Comparison of ENCODE assay signal across 1 mouse cellular context in the genomic region with DNA sequence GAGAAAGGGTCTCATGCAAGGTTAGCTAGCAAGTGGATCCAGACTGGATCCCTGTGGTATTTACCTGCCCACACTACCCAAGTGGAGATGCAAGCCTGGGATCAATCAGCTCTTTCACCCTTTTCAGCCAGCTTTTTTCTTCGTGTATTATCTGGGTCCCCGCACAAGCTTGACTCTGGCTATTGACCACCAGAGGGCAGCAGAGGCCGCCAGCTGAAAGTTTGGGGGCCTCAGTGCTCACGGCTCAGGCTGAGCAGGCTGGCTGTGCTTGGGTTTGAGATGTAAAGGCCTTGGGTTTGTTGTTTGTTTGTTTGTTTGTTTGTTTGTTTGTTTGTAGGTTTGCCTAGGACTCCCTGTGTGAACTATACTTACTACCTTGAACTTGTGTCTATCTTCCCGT.
TF ChIP-seq lines count a peak whose summit lies in the region.

No protein-coding gene starts in this region.

TF ChIP-seq in MEL, 35 proteins besides CTCF, POLR2A, EP300 and RAD21 (continued from another document):
- TF ChIP-seq MYB (IDR thresholded peaks at IDR 0.05; ENCODE audit: low read depth, low read length) (no peak), RCOR1 (IDR thresholded peaks at IDR 0.05; ENCODE audit: low read depth, low read length) (no peak), TBP (IDR thresholded peaks at IDR 0.05; ENCODE audit: low read depth, low read length) (peak; percentile 36; the same call in 1 of the 2 replicates), TCF12 (IDR thresholded peaks at IDR 0.05; ENCODE audit: low read depth, low read length) (0 out of 2 replicates have a peak, but pooled peaks have one; percentile 36), MXI1 (IDR thresholded peaks at IDR 0.05; ENCODE audit: low read depth, low read length) (peak; percentile 16; the same call in 1 of the 2 replicates), JUND (IDR thresholded peaks at IDR 0.05; ENCODE audit: low read depth, low read length) (no peak), USF2 (IDR thresholded peaks at IDR 0.05; ENCODE audit: borderline replicate concordance in 1 of 2, insufficient read depth in 1 of 2, low read depth in 1 of 2, low read length in 2 of 2) (no peak), ETS1 (IDR thresholded peaks at IDR 0.05; ENCODE audit: low read depth, low read length) (no peak)
